Mouse (Mus musculus) midbrain, postnatal 0 days (tissue): Measurements from ENCODE around the gene Nos2. TPM values are rescaled to one million over a fixed set of nuclear protein-coding genes. Genes with fewer than 3 reads are reported as not detected.

ENCODE experiments used
- ATAC-seq: fragments of 200-750 bp; cut with Nextera tagmentation; 2 replicates; pipeline ENCODE4 v1.8.0; 2017; ENCODE audit warnings: moderate number of reproducible peaks, mild to moderate bottlenecking, moderate TSS enrichment, moderate library complexity; ENCODE audit not compliant: low FRiP score
- DNase-seq: peaks from one replicate; pipeline ENCODE4 v3.0.0-alpha.2; 2015; ENCODE audit warnings: low spot score
- H3K27ac ChIP-seq: fragments of 300-500 bp; sonication (generic); 2 replicates; pipeline ENCODE4 v1.5.1; 2014; ENCODE audit warnings: low read depth, mild to moderate bottlenecking, low read length, mixed read lengths
- H3K27me3 ChIP-seq: fragments of 300-500 bp; sonication (generic); 2 replicates; pipeline ENCODE4 v1.6.1; 2014; ENCODE audit warnings: low read length, control low read depth, mixed read lengths; ENCODE audit not compliant: insufficient read depth
- H3K36me3 ChIP-seq: fragments of 300-500 bp; sonication (generic); 2 replicates; pipeline ENCODE4 v1.6.1; 2014; ENCODE audit warnings: low read length, control low read depth, mixed read lengths; ENCODE audit not compliant: insufficient read depth
- H3K4me1 ChIP-seq: fragments of 300-500 bp; sonication (generic); 2 replicates; pipeline ENCODE4 v1.6.1; 2014; ENCODE audit warnings: mild to moderate bottlenecking, control low read depth, antibody characterized with exemption, low read length, mixed read lengths; ENCODE audit not compliant: insufficient read depth
- H3K4me2 ChIP-seq: fragments of 300-500 bp; sonication (generic); 2 replicates; pipeline ENCODE4 v1.6.1; 2014; ENCODE audit warnings: low read depth, mild to moderate bottlenecking, low read length, mixed read lengths; ENCODE audit not compliant: poor library complexity, severe bottlenecking
- H3K4me3 ChIP-seq: fragments of 300-500 bp; sonication (generic); 2 replicates; pipeline ENCODE4 v1.5.1; 2014; ENCODE audit warnings: low read depth, mild to moderate bottlenecking, low read length, moderate library complexity
- H3K9ac ChIP-seq: fragments of 300-500 bp; sonication (generic); replicated peaks from 2 replicates; pipeline ENCODE4 v1.6.1; 2014; ENCODE audit warnings: mild to moderate bottlenecking, low read length, moderate library complexity, mixed read lengths; ENCODE audit not compliant: poor library complexity, severe bottlenecking
- H3K9me3 ChIP-seq: fragments of 300-500 bp; sonication (generic); 2 replicates; pipeline ENCODE4 v1.6.1; 2016; ENCODE audit warnings: low read length, control low read depth
- CTCF ChIP-seq: IDR thresholded peaks from 2 replicates; pipeline ENCODE4 v1.5.1; 2016; ENCODE audit warnings: antibody characterized with exemption, mild to moderate bottlenecking
- WGBS: fragments of 180-500 bp; shearing (Covaris S2); extraction: QIAGEN DNeasy Blood & Tissue Kit; methylation state at CpG from one replicate; pipeline ENCODE4 v1.1.7; 2014; 5-methylcytosine and 5-hydroxymethylcytosine counted together
- polyA plus RNA-seq: library from polyadenylated mRNA; unstranded; fragments of >200 nt; fragmentation: Nextera tagmentation; extraction: Ambion mirVana; gene quantifications from 2 replicates; pipeline ENCODE4 v1.2.1, GENCODE M21; 2015
- total RNA-seq: library from RNA; depleted of rRNA; stranded (reverse); fragments of >200 nt; gene quantifications from 2 replicates; pipeline ENCODE4 v1.2.3, GENCODE M21; 2014

Nos2 gene
- total and polyA plus RNA-seq, 2 experiments from 2014 or later, result 0.22 to 0.38 TPM

DNA sequence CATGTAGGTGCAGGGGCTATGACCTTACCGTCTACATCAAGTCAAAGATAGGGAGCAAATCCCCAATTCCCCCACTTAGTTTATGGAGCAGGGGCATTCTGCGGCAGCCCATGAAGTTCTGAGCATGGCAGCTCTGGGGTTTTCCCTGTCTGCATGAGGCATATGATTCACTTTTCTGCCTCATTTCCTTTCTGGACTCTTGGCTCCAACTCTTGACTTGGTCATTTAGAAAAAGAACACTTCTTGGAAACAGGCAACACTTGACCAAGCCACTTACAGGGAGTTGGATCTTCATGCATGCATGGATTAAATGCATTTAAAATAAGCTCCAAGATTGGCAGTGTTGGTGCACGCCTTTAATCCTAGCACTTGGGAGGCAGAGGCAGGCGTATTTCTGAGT lies 31.4 kb upstream of the Nos2 start:
- Histone ChIP-seq H3K27me3 (no peaks in the 10 kb centered on the region), H3K27ac (no peak overlapping the region), H3K4me1 (peaks cover 8% of the 10 kb centered on the region; the same call in 1 of the 2 replicates), H3K36me3 (no peaks in the 10 kb centered on the region), H3K9ac (no peak overlapping the region), H3K4me3 (no peak overlapping the region), H3K9me3 (no peaks in the 10 kb centered on the region), H3K4me2 (no peak overlapping the region)
- DNase-seq, result no peak
- 95% methylated on average over 4 of the region's 4 CpGs for WGBS
- TF ChIP-seq CTCF, result no peak
- ATAC-seq, result no peak

DNA sequence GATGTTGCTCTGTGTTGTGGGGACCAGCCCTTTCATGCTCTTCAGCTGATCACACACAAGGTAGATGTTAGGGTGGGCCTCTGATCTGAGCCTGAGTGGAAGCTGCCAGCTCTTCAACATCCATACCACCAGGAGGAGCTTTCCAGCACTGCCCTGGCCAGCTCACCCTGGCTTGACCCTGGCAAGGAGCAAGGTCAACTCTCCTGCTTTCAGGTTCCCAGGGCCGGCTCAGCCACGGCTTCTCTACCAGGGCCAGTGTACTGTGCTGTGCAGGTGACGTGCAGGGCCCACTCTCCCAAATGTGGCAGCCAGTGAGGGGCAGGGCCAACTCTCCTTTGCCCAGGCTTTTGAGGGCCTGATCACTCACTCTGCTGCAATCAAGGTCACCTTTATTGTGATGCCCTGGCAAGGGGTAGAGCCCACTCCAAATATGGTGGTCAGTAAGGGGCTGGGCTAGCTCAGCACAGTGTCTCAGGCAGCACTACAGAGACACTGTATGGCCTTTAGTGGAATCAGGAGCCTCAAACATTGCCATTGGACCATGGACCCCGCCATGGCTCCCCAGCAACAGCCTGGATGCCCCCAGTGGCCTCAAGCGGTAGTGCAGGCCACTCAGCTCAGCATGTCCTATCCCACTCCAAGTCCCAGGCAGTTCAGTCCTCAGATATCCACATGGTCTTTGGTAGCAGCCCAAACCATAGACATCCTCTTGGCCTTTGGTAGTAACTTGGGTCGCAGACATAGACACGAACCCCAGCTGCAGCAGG lies 24.0 kb upstream of the Nos2 start:
- Histone ChIP-seq H3K9ac (no peak overlapping the region), H3K36me3 (no peaks in the 10 kb centered on the region), H3K9me3 (no peaks in the 10 kb centered on the region), H3K4me3 (no peak overlapping the region), H3K4me2 (no peak overlapping the region), H3K4me1 (no peaks in the 10 kb centered on the region), H3K27ac (no peak overlapping the region), H3K27me3 (no peaks in the 10 kb centered on the region)
- DNase-seq (no peak), ATAC-seq (no peak)
- peak; percentile 63 for TF ChIP-seq CTCF
- 74% methylated on average over 7 of the region's 7 CpGs for WGBS

GRCm38 (mm10) chr11:78915473-78915872 lies 5.1 kb upstream of the Nos2 start:
- Histone ChIP-seq H3K9ac (no peak overlapping the region), H3K27ac (no peak overlapping the region), H3K27me3 (no peaks in the 10 kb centered on the region), H3K4me1 (no peaks in the 10 kb centered on the region), H3K36me3 (no peaks in the 10 kb centered on the region), H3K9me3 (no peaks in the 10 kb centered on the region), H3K4me2 (no peak overlapping the region), H3K4me3 (no peak overlapping the region)
- 82% methylated on average over 6 of the region's 6 CpGs for WGBS
- TF ChIP-seq CTCF, result no peak
- DNase-seq, result no peak
- ATAC-seq, result no peak

DNA sequence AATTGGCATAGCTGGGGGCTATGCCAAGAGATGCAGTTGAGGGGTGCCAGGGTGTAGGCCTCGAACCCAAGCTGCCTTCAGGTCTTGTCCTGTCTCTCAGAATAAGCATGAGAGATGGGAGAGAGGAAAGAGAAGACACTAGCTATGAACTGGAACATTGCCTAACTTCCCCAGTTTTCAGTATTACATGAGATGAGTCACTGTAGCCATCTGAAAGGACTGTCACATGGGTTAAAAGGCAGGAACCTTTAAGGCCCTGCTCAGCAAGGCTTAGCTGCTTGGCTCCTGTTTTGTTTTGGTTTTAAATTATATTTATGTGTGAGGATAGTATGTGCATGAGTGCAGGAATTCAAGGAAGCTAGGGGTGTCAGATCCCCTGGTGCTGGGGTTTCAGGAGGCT lies 4.2 kb upstream of the Nos2 start:
- Histone ChIP-seq H3K4me1 (no peaks in the 10 kb centered on the region), H3K9me3 (no peaks in the 10 kb centered on the region), H3K36me3 (no peaks in the 10 kb centered on the region), H3K4me2 (no peak overlapping the region), H3K4me3 (no peak overlapping the region), H3K27me3 (no peaks in the 10 kb centered on the region), H3K9ac (no peak overlapping the region), H3K27ac (no peak overlapping the region)
- no peak for DNase-seq
- no peak for TF ChIP-seq CTCF
- ATAC-seq, result no peak
- 82% methylated on average over 1 of the region's 1 CpGs for WGBS

DNA sequence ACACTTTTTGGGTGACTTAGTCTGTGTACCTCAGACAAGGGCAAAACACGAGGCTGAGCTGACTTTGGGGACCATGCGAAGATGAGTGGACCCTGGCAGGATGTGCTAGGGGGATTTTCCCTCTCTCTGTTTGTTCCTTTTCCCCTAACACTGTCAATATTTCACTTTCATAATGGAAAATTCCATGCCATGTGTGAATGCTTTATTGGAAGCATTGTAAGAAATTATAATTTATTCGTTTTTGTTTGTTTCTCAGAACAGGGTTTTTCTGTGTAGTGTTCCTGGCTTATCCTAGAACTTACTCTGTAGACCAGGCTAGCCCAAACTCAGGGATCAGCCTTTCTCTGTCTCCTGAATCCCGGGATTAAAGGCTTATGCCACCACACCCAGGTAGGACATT lies 842 bp upstream of the Nos2 start:
- no peaks in the 10 kb centered on the region for H3K4me1 ChIP-seq
- H3K4me3 ChIP-seq, result no peak overlapping the region
- H3K9me3 ChIP-seq, result no peaks in the 10 kb centered on the region
- H3K27ac ChIP-seq, result no peak overlapping the region
- H3K4me2 ChIP-seq, result no peak overlapping the region
- H3K9ac ChIP-seq, result no peak overlapping the region
- ATAC-seq (no peak), DNase-seq (no peak)
- H3K36me3 ChIP-seq, result no peaks in the 10 kb centered on the region
- WGBS, result 74% methylated on average over 4 of the region's 4 CpGs
- TF ChIP-seq CTCF, result no peak
- peaks cover 20% of the 10 kb centered on the region for H3K27me3 ChIP-seq

DNA sequence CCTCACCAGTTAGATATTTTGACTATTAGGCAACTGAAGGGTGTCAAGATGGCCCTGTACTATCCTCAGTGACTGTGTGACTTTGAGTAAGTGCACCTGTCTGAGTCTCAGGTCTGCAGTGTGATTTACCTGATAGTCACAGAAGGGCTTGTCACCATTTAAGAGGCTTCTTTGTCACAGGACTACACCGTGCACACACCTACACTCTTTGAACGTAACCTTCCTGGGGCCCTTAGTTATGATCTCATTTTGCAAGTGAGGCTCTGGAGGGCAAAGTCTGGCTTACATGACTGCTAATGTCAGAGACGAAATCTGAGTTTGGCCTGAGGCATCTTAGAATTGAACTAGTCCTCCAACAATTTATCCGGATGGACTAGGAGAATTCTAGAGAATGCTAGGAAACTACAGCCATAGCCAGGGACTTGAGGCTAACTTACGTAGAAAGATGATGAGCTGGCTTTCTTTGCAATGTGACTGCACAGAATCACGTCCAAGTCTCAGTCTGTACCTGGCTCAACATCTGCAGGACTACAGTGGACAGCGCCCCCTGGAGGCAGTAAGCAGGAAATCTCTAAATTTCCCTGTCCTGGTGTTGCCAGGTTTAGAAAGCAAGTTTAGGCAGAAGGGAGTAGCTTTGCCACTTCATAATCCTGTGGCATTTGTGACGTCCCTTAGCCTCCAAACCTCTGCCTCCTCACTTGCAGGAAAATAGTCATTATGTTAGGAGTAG lies 2.3 kb downstream of the Nos2 start:
- Histone ChIP-seq H3K4me2 (no peak overlapping the region), H3K9me3 (no peaks in the 10 kb centered on the region), H3K9ac (no peak overlapping the region), H3K27ac (no peak overlapping the region), H3K4me3 (no peak overlapping the region), H3K36me3 (no peaks in the 10 kb centered on the region), H3K27me3 (peaks cover 36% of the 10 kb centered on the region), H3K4me1 (no peaks in the 10 kb centered on the region)
- peak; percentile 93 for TF ChIP-seq CTCF
- 38% methylated on average over 8 of the region's 8 CpGs for WGBS
- ATAC-seq (no peak), DNase-seq (peak; percentile 71)
